Mouse (Mus musculus) central nervous system, embryonic 11.5 days (tissue): ENCODE measurements around the gene Glra2. TPM values are rescaled to one million over a fixed set of nuclear protein-coding genes. Genes with fewer than 3 reads are reported as not detected.

ENCODE experiments used
- polyA plus RNA-seq: library from polyadenylated mRNA; depleted of rRNA; stranded (reverse); fragments of >200 nt; gene quantifications from 2 replicates; pipeline ENCODE4 v1.2.3, GENCODE M21; 2012; rRNA removed

The Glra2 gene
- 0.56 and 1.5 TPM in 2 replicates for polyA plus RNA-seq

DNA sequence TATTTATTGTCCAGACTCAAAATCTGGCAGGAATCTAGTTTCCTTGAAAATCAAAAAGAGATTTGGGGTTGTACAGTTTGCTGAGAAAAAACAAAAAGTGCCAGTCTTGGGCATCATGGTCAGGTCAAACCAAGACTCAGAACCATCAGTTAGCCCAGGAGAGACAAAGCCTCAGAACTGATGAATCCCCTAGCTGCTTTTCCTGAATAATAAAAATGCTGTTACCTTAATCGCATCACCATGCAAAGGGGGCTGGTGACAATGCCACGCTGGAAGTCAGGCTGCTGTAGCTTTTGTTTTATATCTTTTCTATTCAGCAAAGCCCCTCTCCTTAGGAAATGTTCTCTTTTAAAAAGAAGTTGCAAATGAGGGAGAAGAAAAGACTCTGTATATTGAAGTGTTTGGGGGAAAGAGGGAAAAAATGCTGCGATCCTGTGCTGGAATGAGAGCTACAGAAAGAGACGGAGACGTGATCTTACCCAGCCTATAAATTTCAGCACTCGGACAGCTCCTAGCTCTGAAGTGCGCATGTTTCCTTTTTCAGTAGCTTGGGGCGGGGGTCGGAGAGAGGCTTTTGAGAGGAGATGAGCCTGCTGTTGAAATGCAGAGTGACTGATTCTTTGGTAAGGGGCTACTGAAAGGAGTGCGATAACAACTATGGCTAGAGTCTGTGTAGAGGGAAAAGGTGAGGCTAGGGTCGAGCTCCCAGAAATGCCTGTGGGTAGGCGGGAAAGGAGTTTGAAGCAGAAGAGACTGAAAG is at the start of gene Glra2:
Gene Glra2 (minus strand): TSS at position 455 of the 760 bp plus-strand sequence.

